Mouse (Mus musculus) left cerebral cortex, postnatal 10 days (tissue): ENCODE measurements around the gene Slc22a4. TPM values are rescaled to one million over a fixed set of nuclear protein-coding genes. Genes with fewer than 3 reads are reported as not detected.
"Not testable (repeated sequence)": the region's sequence is repeated elsewhere in the genome, so short reads cannot be mapped to it uniquely, and the experiment has no call there.

Experiments
- DNase-seq, 2 experiments: peaks; one replicate each; pipeline ENCODE4 v3.0.0; 2021 to 2022; ENCODE audit warnings: low spot score in 2 of 2, mixed read lengths in 1 of 2; ENCODE audit errors: extremely low spot score in 1 of 2
- intact Hi-C: fragments of 180-260 bp; cut with DNase I; formaldehyde crosslinking; loops from one replicate; pipeline ENCODE4 v1.15.1; 2025
- total RNA-seq, 2 experiments: library from RNA; stranded (reverse); gene quantifications; 2 replicates each; pipeline ENCODE4 v1.2.3; 2021

Gene Slc22a4
- total RNA-seq, 2 experiments from 2014 or later, result 3.7 to 7.1 TPM

GRCm38 (mm10) chr11:53975559-53975958 is 52.3 kb downstream of the Slc22a4 start:
- no peak for DNase-seq
- intact Hi-C loops, result no loop called here

- DNase-seq, result no peak
- intact Hi-C loops, result no loop called here
Observed at GRCm38 (mm10) chr11:53958984-53959383, 68.9 kb downstream of the Slc22a4 start.

- intact Hi-C loops, result not testable (repeated sequence)
- peak in 1 of 2 experiments; percentile 29 for DNase-seq
Observed at GRCm38 (mm10) chr11:53958176-53958575, 69.7 kb downstream of the Slc22a4 start.

- no peak for DNase-seq
- intact Hi-C loops, result no loop called here
Observed at GRCm38 (mm10) chr11:53956636-53957035, 71.3 kb downstream of the Slc22a4 start.

GRCm38 (mm10) chr11:53954653-53955052 is 73.2 kb downstream of the Slc22a4 start:
- intact Hi-C loops, result no loop called here

GRCm38 (mm10) chr11:53950133-53950532 is 77.8 kb downstream of the Slc22a4 start:
- DNase-seq, intact Hi-C loops: not testable (repeated sequence)

More at GRCm38 (mm10) chr11:53954653-53955052, 73.2 kb downstream of the Slc22a4 start:
- no peak for DNase-seq

Other genes starting within 250 kb of the Slc22a4 start
- gene Gm12216, start 168.8 kb downstream of the Slc22a4 start, total RNA-seq, result 1 to 10 TPM in 1 of 2 experiments, under 1 TPM in 1; 0.85 to 1.5 TPM
- 10 to 100 TPM; 10.4 to 14.2 TPM for gene Slc22a5, start 136.4 kb downstream of the Slc22a4 start, total RNA-seq
- gene Slc22a21, start 47.8 kb downstream of the Slc22a4 start, total RNA-seq, result 1 to 10 TPM; 2.4 to 2.9 TPM
- gene Pdlim4, start 40.9 kb upstream of the Slc22a4 start, total RNA-seq, result 10 to 100 TPM; 10.7 to 11.4 TPM
- 10 to 100 TPM; 15.8 to 17.0 TPM for gene P4ha2, start 72.0 kb upstream of the Slc22a4 start, total RNA-seq
- gene Csf2, start 221.6 kb upstream of the Slc22a4 start, total RNA-seq, result not detected
- gene Il3, start 239.2 kb upstream of the Slc22a4 start, total RNA-seq, result not detected